Mouse (Mus musculus) embryonic fibroblast, embryonic 13.5 days (primary cell): ENCODE results near the gene Atp8a2.

Source experiments
- CTCF ChIP-seq: IDR thresholded peaks from 2 replicates; pipeline ENCODE4 v1.5.1; 2011; ENCODE audit warnings: mild to moderate bottlenecking, control low read depth, low read length, moderate library complexity, borderline replicate concordance; ENCODE audit not compliant: insufficient read depth
- POLR2A ChIP-seq: IDR thresholded peaks from 2 replicates; pipeline ENCODE4 v1.6.1; 2011; ENCODE audit warnings: low read depth, mild to moderate bottlenecking, control low read depth, low read length, moderate library complexity

DNA sequence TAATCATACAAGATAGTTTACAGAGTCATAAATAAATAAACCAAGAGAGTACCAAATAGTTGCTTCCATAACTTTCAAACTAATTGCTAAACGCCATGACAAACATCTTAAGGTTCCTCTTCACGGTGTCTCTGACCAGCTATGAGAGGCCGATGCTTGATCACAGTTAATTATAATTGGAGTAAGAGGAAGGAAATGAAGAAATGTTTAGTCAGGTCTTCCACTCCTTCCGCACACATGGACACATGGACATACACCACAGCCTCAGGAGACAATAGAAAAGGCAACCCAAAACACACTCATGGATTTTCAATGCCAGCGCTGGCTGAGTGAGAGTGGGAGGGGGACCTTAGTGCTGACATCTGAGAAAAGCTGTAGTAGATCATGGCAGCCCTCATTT is 232.4 kb downstream of the Atp8a2 start:
- TF ChIP-seq CTCF = no peak
- no peak for TF ChIP-seq POLR2A
